Mouse (Mus musculus) embryonic fibroblast, embryonic 13.5 days (primary cell): ENCODE results near the gene Drg1. TPM values are rescaled to one million over a fixed set of nuclear protein-coding genes. Genes with fewer than 3 reads are reported as not detected.
"Not testable (repeated sequence)": the region's sequence is repeated elsewhere in the genome, so short reads cannot be mapped to it uniquely, and the experiment has no call there.

Experiments
- H3K27ac ChIP-seq: 2 replicates; pipeline ENCODE4 v1.5.1; 2012; ENCODE audit warnings: low read length, control low read depth, inconsistent platforms; ENCODE audit not compliant: insufficient read depth
- H3K4me1 ChIP-seq: 2 replicates; pipeline ENCODE4 v1.6.1; 2011; ENCODE audit warnings: low read length; ENCODE audit not compliant: control insufficient read depth, insufficient read depth
- H3K4me3 ChIP-seq: 2 replicates; pipeline ENCODE4 v1.5.1; 2011; ENCODE audit warnings: mild to moderate bottlenecking, control low read depth, low read length; ENCODE audit not compliant: insufficient read depth
- POLR2A ChIP-seq: IDR thresholded peaks from 2 replicates; pipeline ENCODE4 v1.6.1; 2011; ENCODE audit warnings: low read depth, mild to moderate bottlenecking, control low read depth, low read length, moderate library complexity
- polyA plus RNA-seq: library from polyadenylated mRNA; stranded (reverse); fragments of >200 nt; gene quantifications from 2 replicates; pipeline ENCODE4 v1.2.4, GENCODE M21; 2011; ENCODE audit warnings: low read depth; ENCODE audit not compliant: missing spikeins, insufficient read length

Drg1 gene
- polyA plus RNA-seq, 1 experiment = 112 TPM

GRCm38 (mm10) chr11:3167129-3167528, 99.1 kb downstream of the Drg1 start:
- H3K4me3 ChIP-seq, H3K4me1 ChIP-seq, H3K27ac ChIP-seq: not testable (repeated sequence)

DNA sequence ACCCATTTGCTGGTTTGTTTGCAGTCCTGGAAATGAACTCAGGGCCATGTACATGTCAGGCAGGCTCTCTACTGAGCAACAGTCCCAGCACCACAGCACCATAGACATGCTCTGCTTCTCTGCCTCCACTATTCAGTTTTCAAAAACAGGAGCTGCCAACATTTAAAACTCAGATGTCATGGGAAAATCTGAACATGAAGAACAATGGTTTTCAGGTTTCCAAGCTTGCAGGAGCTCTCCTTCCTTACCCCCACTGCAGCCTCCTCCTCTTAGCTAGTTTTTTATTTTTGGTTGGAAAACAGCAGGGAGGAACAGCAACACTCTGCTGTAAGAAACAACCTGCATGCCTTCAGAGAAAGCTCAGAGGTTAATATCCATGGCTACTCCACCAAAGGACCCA, 99.9 kb downstream of the Drg1 start:
- not testable (repeated sequence) for H3K4me3 ChIP-seq, H3K4me1 ChIP-seq, H3K27ac ChIP-seq

DNA sequence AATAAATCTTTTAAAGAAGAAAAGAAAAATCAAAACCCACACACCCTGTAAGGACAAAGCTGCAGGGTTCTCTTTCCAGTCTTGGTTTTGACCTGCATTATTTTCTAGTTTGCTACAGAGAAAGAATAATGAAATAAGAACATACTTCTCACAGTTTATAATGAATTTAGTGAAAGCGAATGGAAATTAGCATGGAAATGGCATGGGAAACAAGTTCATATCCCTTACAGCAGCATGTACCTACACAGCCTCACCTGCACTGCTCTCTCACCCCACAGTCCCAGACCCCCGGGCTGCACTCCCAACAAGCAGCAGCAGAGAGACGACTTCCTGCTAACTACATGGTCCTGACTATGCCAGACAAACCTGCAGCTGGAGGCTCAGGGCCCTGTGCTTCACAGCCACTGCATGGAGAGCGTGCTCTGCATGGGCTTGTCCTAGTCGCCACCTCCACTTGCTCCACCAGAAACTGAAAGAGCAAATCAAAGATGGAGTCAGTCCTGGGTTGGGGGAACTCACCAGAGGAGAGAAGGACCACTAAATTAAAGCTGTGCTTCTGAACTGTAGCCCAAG, 100.9 kb downstream of the Drg1 start:
- not testable (repeated sequence) for H3K4me1 ChIP-seq, H3K4me3 ChIP-seq, H3K27ac ChIP-seq

- not testable (repeated sequence) for H3K4me3 ChIP-seq, H3K4me1 ChIP-seq, H3K27ac ChIP-seq
Measured at GRCm38 (mm10) chr11:3163661-3164060, 102.6 kb downstream of the Drg1 start.

GRCm38 (mm10) chr11:3163122-3163521, 103.1 kb downstream of the Drg1 start:
- H3K4me3 ChIP-seq, H3K4me1 ChIP-seq, H3K27ac ChIP-seq: not testable (repeated sequence)

DNA sequence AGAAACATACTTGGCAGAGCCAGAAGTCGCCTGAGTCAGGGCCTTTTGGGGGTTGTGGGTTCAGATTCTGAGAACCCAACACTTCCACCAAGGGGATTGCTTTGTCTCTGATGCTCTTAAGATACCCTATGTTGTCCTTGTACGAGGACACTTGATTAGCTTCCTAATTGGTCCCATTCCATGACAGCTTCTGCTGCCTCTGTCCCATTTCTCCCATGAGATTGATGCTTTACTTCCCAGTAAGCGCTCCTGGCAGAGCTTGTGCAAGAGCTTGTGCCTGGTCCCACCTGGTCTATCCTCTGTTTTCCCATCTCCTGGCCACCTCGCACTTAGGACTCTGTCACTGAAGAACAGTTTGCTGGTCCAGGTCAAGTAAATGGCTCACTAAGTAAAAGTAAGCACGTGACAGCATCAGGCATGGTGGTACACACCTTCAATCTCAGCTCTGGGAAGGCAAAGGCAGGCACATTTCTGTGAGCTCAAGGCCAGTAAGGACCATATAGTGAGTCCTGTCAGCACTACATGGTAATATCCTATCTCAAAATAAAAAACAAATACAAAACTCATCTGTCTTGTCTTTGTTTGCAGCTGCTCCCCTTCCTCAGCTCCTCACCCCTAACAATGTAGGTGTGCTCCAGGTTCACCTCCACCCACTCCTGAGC, 103.8 kb downstream of the Drg1 start:
- not testable (repeated sequence) for H3K27ac ChIP-seq, H3K4me3 ChIP-seq, H3K4me1 ChIP-seq

GRCm38 (mm10) chr11:3161370-3161769, 104.8 kb downstream of the Drg1 start:
- not testable (repeated sequence) for H3K27ac ChIP-seq, H3K4me1 ChIP-seq, H3K4me3 ChIP-seq

GRCm38 (mm10) chr11:3158800-3159199, 107.4 kb downstream of the Drg1 start:
- H3K27ac ChIP-seq, H3K4me1 ChIP-seq, H3K4me3 ChIP-seq: not testable (repeated sequence)

DNA sequence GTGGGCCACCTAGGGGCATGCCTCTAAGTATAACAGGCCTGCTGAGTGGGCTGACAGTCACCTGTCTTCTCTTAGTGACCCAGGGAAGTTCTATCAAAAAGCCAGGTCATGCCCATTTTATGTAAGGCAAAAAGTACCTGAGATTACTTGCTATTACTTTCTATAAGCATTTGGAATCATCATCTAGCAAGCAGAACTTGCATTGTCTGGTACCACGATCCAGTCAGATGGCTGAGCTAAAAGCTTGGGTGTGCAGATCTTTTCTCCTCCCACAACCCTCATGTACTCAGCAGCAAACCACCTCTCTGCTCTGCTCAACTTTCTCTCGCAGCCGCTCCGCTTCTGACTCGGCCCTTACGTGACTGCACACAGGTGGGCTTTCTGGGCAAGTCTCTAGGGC, 108.2 kb downstream of the Drg1 start:
- H3K4me1 ChIP-seq, H3K4me3 ChIP-seq, H3K27ac ChIP-seq: not testable (repeated sequence)

- not testable (repeated sequence) for H3K4me3 ChIP-seq, H3K4me1 ChIP-seq, H3K27ac ChIP-seq
Measured at GRCm38 (mm10) chr11:3156991-3157390, 109.2 kb downstream of the Drg1 start.

GRCm38 (mm10) chr11:3153666-3154397, 112.4 kb downstream of the Drg1 start:
- H3K27ac ChIP-seq = peak overlapping the region; percentile 51; the same call in 1 of the 2 replicates
- TF ChIP-seq POLR2A = 0 out of 2 replicates have a peak, but pooled peaks have one; percentile 15
- H3K4me1 ChIP-seq, H3K4me3 ChIP-seq: not testable (repeated sequence)

- not testable (repeated sequence) for H3K4me1 ChIP-seq, H3K27ac ChIP-seq, H3K4me3 ChIP-seq
Measured at GRCm38 (mm10) chr11:3151358-3151757, 114.9 kb downstream of the Drg1 start.

DNA sequence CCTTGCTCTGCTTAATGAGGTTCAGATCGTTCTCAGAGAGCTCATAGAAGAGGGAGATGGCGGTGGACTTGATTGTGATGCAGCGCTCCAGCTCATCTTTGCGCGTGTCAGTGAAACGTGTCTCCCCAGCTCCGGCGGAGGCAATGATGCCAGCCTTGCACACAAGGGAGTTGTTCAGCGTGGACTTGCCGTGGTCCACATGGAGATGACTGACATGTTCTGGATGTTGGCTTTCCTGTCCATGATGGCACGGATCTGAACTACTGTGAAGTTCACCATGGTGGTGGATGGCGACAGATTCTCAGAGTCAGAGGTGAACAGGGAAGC, 115.6 kb downstream of the Drg1 start:
- not testable (repeated sequence) for H3K27ac ChIP-seq

GRCm38 (mm10) chr11:3150003-3150676, 116.1 kb downstream of the Drg1 start:
- not testable (repeated sequence) for H3K27ac ChIP-seq, H3K4me1 ChIP-seq, H3K4me3 ChIP-seq

More for the DNA sequence above, 115.6 kb downstream of the Drg1 start:
- not testable (repeated sequence) for H3K4me1 ChIP-seq, H3K4me3 ChIP-seq

DNA sequence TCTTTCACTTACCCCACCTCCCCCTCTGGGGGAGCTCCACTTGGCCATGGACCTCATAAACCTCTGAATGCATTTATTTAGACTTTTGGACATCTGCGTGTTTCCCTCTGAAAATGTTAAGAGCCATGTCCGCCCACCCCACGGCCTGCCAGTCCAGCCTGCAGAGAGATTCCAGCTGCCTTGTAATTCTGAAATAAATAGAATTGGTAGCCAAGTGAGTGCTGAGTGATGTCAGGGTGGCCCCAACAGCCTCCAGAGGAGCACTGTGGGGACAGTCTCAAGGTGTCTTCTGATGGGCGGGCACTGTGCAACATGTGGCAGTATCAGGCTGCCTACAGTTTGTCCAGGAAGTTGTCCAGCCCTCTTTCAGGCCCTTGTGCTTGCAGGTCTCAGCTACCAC, 116.7 kb downstream of the Drg1 start:
- H3K4me1 ChIP-seq, H3K27ac ChIP-seq, H3K4me3 ChIP-seq: not testable (repeated sequence)

DNA sequence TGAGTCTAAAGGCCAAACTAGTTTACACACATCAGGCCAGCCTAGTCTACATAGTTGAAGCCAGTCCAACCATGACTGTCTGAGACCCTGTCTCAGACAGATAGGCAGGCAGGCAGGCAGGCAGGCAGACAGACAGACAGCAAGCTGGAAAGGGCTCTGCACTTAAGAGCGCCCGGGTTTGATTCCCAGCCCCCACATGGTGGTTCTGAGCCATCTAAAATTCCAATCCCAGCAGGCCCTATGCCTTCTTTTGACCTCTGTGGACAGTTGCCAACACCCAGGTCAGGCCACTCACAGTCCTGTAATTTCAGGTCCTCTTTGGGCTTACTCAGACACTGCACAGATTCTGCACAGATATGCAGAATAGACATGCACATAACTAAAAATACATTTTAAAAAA, 119.4 kb downstream of the Drg1 start:
- H3K4me1 ChIP-seq, H3K4me3 ChIP-seq, H3K27ac ChIP-seq: not testable (repeated sequence)
